Mouse (Mus musculus) brain, embryonic 14.5 days (tissue): ENCODE data around the gene Fkbp5.

Source experiments
- CTCF ChIP-seq: fragments of 200-500 bp; IDR thresholded peaks from 2 replicates; pipeline ENCODE4 v1.5.1; 2012; ENCODE audit warnings: inconsistent platforms, mild to moderate bottlenecking, moderate library complexity, borderline replicate concordance; ENCODE audit not compliant: insufficient read depth, insufficient read length; ENCODE audit errors: extremely low read depth
- POLR2A ChIP-seq: fragments of 200-500 bp; IDR thresholded peaks from 2 replicates; pipeline ENCODE4 v1.6.1; 2012; ENCODE audit warnings: mild to moderate bottlenecking, inconsistent platforms, borderline replicate concordance; ENCODE audit not compliant: poor library complexity, insufficient read depth, insufficient read length, severe bottlenecking; ENCODE audit errors: extremely low read depth

DNA sequence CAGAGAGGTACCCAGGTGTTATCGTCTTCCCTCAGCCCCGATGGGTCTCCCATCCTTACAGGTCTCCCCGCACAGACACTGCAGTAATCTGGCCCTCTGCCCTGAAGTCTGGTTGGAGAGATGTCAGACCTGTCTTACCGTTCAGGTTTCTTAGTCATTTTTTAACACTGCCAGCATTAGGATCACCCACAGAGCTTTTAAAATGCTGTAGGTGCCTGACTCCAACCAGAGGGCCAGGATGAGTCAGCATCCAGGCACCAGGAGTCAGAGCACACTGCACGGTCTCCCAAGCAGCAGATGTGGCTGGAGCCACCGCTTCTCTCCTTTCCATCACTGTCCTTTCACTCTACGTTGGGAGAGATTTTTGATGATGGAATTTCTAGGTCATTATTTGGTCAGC is 69.5 kb downstream of the Fkbp5 start:
- TF ChIP-seq CTCF (no peak), POLR2A (no peak)
